Mouse (Mus musculus) forebrain, embryonic 16.5 days (tissue): ENCODE measurements at regions not wholly inside any gene's neighbourhood (a gene's known extent, or its start where the extent isn't known, plus 50 kb on each side); places are given as distances from the start of the nearest gene placed in this dataset.

Source experiments
- ATAC-seq: fragments of 200-750 bp; cut with Nextera tagmentation; 2 replicates; pipeline ENCODE4 v1.8.0; 2017; ENCODE audit warnings: mild to moderate bottlenecking, moderate library complexity
- H3K27ac ChIP-seq: fragments of 300-500 bp; sonication (generic); 2 replicates; pipeline ENCODE4 v1.5.1; 2014; ENCODE audit warnings: low read length, control low read depth
- H3K27me3 ChIP-seq: fragments of 300-500 bp; sonication (generic); replicated peaks from 2 replicates; pipeline ENCODE4 v1.6.1; 2014; ENCODE audit warnings: low read length; ENCODE audit not compliant: control insufficient read depth, insufficient read depth
- H3K36me3 ChIP-seq: fragments of 300-500 bp; sonication (generic); 2 replicates; pipeline ENCODE4 v1.6.1; 2014; ENCODE audit not compliant: control insufficient read depth, insufficient read depth
- H3K4me1 ChIP-seq: fragments of 300-500 bp; sonication (generic); replicated peaks from 2 replicates; pipeline ENCODE4 v1.6.1; 2014; ENCODE audit warnings: low read length; ENCODE audit not compliant: control insufficient read depth, insufficient read depth
- H3K4me2 ChIP-seq: fragments of 300-500 bp; sonication (generic); 2 replicates; pipeline ENCODE4 v1.6.1; 2014; ENCODE audit warnings: mild to moderate bottlenecking, low read length, control low read depth
- H3K4me3 ChIP-seq: fragments of 300-500 bp; sonication (generic); replicated peaks from 2 replicates; pipeline ENCODE4 v1.5.1; 2014; ENCODE audit warnings: mild to moderate bottlenecking, low read length, control low read depth
- H3K9ac ChIP-seq: fragments of 300-500 bp; sonication (generic); replicated peaks from 2 replicates; pipeline ENCODE4 v1.6.1; 2014; ENCODE audit warnings: low read depth, low read length, control low read depth
- H3K9me3 ChIP-seq: fragments of 300-500 bp; sonication (generic); 2 replicates; pipeline ENCODE4 v1.6.1; 2016; ENCODE audit warnings: low read length; ENCODE audit not compliant: control insufficient read depth
- WGBS: fragments of 180-500 bp; shearing (Covaris S2); extraction: QIAGEN DNeasy Blood & Tissue Kit; methylation state at CpG from one replicate; pipeline ENCODE4 v1.1.7; 2014; 5-methylcytosine and 5-hydroxymethylcytosine counted together

DNA sequence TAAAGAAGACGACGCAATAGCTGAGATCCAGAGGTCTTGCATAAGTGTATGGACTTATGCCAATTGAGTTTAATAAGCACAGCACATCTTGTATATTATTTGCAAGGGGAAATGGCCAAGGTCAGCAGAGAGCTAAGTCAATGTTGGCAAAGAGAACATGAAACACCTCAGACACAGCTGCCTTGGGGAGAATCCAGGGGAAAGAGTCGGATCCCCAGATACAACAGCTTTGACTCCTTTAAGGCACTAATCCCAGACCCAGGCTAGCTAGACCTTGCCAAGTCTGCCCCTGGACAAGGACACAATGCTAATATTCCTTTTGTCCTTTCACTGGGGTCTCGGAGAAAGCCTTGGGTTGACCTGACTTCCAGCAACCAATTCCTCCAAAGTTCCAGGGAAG is 438.2 kb upstream of the Kazn start:
- Histone ChIP-seq H3K27ac (no peak overlapping the region), H3K36me3 (no peaks in the 10 kb centered on the region), H3K4me3 (no peak overlapping the region), H3K4me1 (no peaks in the 10 kb centered on the region), H3K9me3 (no peaks in the 10 kb centered on the region), H3K4me2 (no peak overlapping the region), H3K27me3 (no peaks in the 10 kb centered on the region), H3K9ac (no peak overlapping the region)
- 87% methylated on average over 4 of the region's 4 CpGs for WGBS
- ATAC-seq = no peak

GRCm38 (mm10) chr4:142674641-142675465 is 435.7 kb upstream of the Kazn start:
- ATAC-seq = no peak
- H3K9me3 ChIP-seq = no peaks in the 10 kb centered on the region
- H3K36me3 ChIP-seq = no peaks in the 10 kb centered on the region
- no peaks in the 10 kb centered on the region for H3K27me3 ChIP-seq
- peaks cover 4% of the 10 kb centered on the region; the same call in 1 of the 2 replicates for H3K4me1 ChIP-seq
- no peak overlapping the region for H3K4me3 ChIP-seq
- no peak overlapping the region for H3K9ac ChIP-seq
- H3K27ac ChIP-seq = no peak overlapping the region
- 79% methylated on average over 22 of the region's 22 CpGs for WGBS
- no peak overlapping the region for H3K4me2 ChIP-seq

DNA sequence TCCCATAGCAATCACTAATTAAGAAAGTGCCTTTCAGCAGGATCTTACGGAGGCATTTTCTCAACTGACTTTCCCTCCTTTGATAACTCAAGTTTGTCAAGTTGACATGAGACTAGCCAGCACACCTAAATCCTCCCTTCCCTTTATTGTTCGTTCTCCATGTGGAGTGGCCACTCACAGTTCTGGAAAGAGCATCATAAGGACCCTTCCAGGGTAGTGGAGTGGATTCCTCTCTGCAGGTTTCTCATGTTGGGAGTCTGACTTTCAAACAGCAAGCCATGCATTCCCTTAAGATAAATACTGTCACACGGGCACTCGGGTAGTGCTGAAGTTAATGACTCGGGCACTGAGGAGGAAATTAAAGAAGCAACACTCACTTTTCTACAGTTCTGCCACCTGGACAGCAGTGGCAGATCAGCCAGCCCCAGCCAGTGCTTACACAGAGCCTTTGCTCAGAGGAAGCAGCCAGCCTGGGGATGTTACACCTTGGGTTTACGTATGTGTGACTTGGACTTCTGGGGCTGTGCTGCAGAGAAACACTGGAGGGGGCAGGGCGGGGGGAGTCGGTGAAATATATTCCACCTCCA is 432.8 kb upstream of the Kazn start:
- H3K4me3 ChIP-seq = no peak overlapping the region
- H3K9ac ChIP-seq = no peak overlapping the region
- 79% methylated on average over 8 of the region's 8 CpGs for WGBS
- no peak overlapping the region for H3K4me2 ChIP-seq
- no peak overlapping the region for H3K27ac ChIP-seq
- no peaks in the 10 kb centered on the region for H3K36me3 ChIP-seq
- H3K4me1 ChIP-seq = peaks cover 4% of the 10 kb centered on the region; the same call in 1 of the 2 replicates
- H3K9me3 ChIP-seq = no peaks in the 10 kb centered on the region
- ATAC-seq = no peak
- no peaks in the 10 kb centered on the region for H3K27me3 ChIP-seq

- H3K4me3 ChIP-seq = no peak overlapping the region
- H3K9ac ChIP-seq = no peak overlapping the region
- no peaks in the 10 kb centered on the region for H3K9me3 ChIP-seq
- WGBS = 68% methylated on average over 4 of the region's 4 CpGs
- no peaks in the 10 kb centered on the region for H3K36me3 ChIP-seq
- H3K4me2 ChIP-seq = no peak overlapping the region
- peaks cover 9% of the 10 kb centered on the region for H3K4me1 ChIP-seq
- H3K27me3 ChIP-seq = no peaks in the 10 kb centered on the region
- no peak for ATAC-seq
- H3K27ac ChIP-seq = no peak overlapping the region
These were observed 425.6 kb upstream of the Kazn start for GRCm38 (mm10) chr4:142664781-142665180.

DNA sequence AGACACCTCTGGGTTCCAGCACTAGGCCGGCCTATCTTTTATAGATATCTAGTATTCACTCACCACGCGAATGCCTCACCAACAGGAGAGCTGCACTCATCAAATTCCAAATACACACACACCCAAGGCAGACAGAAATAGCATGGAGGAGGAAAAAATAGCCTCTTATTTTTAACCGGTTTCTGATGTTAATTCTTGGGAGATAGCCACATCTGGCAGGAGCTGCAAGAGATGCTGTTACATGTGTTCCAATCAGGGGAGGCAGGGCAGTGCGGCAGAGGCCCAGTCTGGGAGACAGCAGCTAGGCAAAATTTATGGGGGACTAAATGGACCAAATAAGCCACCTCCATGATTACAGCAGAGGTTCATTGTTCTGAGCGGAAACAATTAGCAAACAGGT is 419.0 kb upstream of the Kazn start:
- no peaks in the 10 kb centered on the region for H3K27me3 ChIP-seq
- no peak for ATAC-seq
- no peak overlapping the region for H3K4me2 ChIP-seq
- no peak overlapping the region for H3K27ac ChIP-seq
- peaks cover 9% of the 10 kb centered on the region for H3K4me1 ChIP-seq
- H3K9ac ChIP-seq = no peak overlapping the region
- H3K4me3 ChIP-seq = no peak overlapping the region
- H3K9me3 ChIP-seq = no peaks in the 10 kb centered on the region
- WGBS = 87% methylated on average over 6 of the region's 6 CpGs
- no peaks in the 10 kb centered on the region for H3K36me3 ChIP-seq

DNA sequence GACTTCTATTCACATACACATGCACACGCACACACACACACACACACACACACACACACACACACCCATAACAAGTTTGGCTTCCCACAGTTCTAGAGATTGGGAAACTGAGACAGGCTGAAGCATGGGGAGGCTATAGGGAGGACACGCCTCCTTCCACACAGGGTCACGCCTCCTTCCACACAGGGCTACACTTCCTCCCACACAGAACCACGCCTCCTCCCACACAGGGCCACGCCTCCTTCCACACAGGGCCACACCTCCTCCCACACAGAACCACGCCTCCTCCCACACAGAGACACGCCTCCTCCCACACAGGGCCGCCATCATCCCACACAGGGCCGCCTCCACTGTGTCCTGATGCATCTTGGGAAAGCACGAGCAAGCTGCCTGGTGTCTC is 401.9 kb upstream of the Kazn start:
- ATAC-seq = no peak
- Histone ChIP-seq H3K4me1 (peaks cover 13% of the 10 kb centered on the region), H3K36me3 (no peaks in the 10 kb centered on the region), H3K9me3 (no peaks in the 10 kb centered on the region), H3K27me3 (no peaks in the 10 kb centered on the region), H3K9ac (no peak overlapping the region), H3K27ac (no peak overlapping the region), H3K4me2 (no peak overlapping the region), H3K4me3 (no peak overlapping the region)
- WGBS = 89% methylated on average over 10 of the region's 10 CpGs

DNA sequence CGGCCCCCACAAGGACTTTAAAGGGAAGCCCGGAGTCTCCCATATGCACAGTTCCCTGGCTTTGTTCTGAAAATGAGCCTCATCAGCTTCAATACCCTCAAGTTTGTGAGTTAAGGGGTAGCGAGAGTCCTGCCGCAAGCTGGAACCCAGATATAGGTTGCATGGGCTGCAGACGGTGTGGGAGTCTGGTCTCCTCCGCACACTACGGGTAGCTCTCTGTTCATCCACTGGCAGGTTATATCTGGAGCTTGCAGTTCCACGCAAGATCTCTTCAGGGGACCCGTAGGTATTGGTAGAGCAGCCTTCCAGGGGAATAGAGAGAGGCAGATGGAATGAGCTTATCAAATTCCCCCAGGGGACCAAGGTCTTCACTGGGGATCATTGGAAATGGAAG is 400.1 kb upstream of the Kazn start:
- Histone ChIP-seq H3K9ac (peak overlapping the region; percentile 42; the same call in 1 of the 2 replicates), H3K4me3 (no peak overlapping the region), H3K4me1 (peaks cover 13% of the 10 kb centered on the region), H3K36me3 (no peaks in the 10 kb centered on the region), H3K4me2 (peak overlapping the region; percentile 24; the same call in 1 of the 2 replicates), H3K9me3 (no peaks in the 10 kb centered on the region), H3K27me3 (no peaks in the 10 kb centered on the region), H3K27ac (peak overlapping the region; percentile 77)
- peak; percentile 34 for ATAC-seq
- WGBS = 25% methylated on average over 9 of the region's 9 CpGs

GRCm38 (mm10) chr4:142638733-142639339 is 399.6 kb upstream of the Kazn start:
- Histone ChIP-seq H3K36me3 (no peaks in the 10 kb centered on the region), H3K9me3 (no peaks in the 10 kb centered on the region), H3K4me3 (peak overlapping the region; percentile 5; the same call in 1 of the 2 replicates), H3K4me2 (peak overlapping the region; percentile 24; the same call in 1 of the 2 replicates), H3K4me1 (peaks cover 13% of the 10 kb centered on the region), H3K9ac (peak overlapping the region; percentile 42; the same call in 1 of the 2 replicates), H3K27me3 (no peaks in the 10 kb centered on the region), H3K27ac (peak overlapping the region; percentile 77)
- WGBS = 3% methylated on average over 13 of the region's 13 CpGs
- ATAC-seq = peak; percentile 58

DNA sequence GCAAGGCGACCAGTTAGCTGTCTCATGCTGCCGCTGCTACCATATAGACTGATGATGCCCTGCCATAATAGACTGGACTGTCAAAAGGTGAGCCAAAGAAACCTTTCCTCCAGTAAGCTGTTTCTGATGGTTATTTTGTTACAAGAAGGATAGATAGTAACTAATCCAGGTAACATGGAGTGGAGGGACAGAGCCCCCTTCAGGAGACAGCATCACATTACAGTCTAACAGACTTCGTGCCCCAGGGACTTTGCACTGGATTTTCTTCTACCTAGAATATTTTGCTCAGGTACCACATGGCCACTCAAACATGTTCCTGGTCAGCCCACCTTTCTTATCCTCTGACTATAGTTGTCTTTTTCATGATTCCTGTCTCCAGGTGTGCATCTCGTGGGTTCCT is 398.9 kb upstream of the Kazn start:
- H3K27me3 ChIP-seq = no peaks in the 10 kb centered on the region
- ATAC-seq = no peak
- peak overlapping the region; percentile 49 for H3K27ac ChIP-seq
- peaks cover 13% of the 10 kb centered on the region for H3K4me1 ChIP-seq
- H3K9ac ChIP-seq = no peak overlapping the region
- no peak overlapping the region for H3K4me2 ChIP-seq
- H3K4me3 ChIP-seq = no peak overlapping the region
- H3K9me3 ChIP-seq = no peaks in the 10 kb centered on the region
- no peaks in the 10 kb centered on the region for H3K36me3 ChIP-seq
- WGBS = 95% methylated on average over 4 of the region's 4 CpGs
